Mouse (Mus musculus): ENCODE data around the gene Fos.
"Not testable (repeated sequence)": the region's sequence is repeated elsewhere in the genome, so short reads cannot be mapped to it uniquely, and the experiment has no call there.

Fos gene

GRCm38 (mm10) chr12:85523421-85524192 is 49.9 kb downstream of the Fos start:
- DNase-seq (ENCODE audit: low spot score): no peak

GRCm38 (mm10) chr12:85524193-85524858 is 50.6 kb downstream of the Fos start:
- no peak for DNase-seq (ENCODE audit: low spot score)

- DNase-seq (ENCODE audit: low spot score): not testable (repeated sequence)
Observed at GRCm38 (mm10) chr12:85524859-85525495, 51.3 kb downstream of the Fos start.
